Mouse (Mus musculus): Measurements from ENCODE around the gene Ercc2. TPM values are rescaled to one million over a fixed set of nuclear protein-coding genes. Genes with fewer than 3 reads are reported as not detected.

Ercc2 gene
- polyA plus RNA-seq, 1 experiment from 2014 or later, result 11.8 TPM

DNA sequence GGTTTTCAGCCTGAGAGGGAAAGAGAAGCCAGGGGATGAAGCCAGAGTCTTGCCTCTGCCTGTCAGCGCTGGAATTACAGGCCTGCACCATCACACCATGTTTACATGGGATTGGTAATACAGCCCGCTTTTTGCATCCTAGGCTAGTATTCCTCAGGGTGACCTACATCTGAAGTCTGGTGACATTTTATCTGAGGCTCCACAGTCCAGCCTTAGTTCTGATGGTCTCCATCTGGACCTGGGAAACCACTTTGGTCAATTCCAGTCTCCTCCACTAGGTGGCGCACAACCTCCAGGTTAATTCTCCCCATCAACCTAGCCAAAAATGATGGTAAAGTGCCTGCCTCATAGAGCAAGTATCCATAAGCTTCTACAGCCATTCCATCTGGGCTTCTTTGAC lies 61.5 kb downstream of the Ercc2 start:
- WGBS, result 29% methylated on average over 3 of the region's 3 CpGs
- Histone ChIP-seq H3K9ac (ENCODE audit: low read length) (no peak overlapping the region), H3K4me3 (replicated peaks; ENCODE audit: low read length) (no peak overlapping the region), H3K4me2 (ENCODE audit: low read depth, low read length) (no peak overlapping the region), H3K36me3 (ENCODE audit: control insufficient read depth, insufficient read depth, low read length) (peaks cover 19% of the 10 kb centered on the region), H3K27ac (ENCODE audit: low read length) (no peak overlapping the region), H3K27me3 (ENCODE audit: control insufficient read depth, insufficient read depth, low read length) (no peaks in the 10 kb centered on the region), H3K9me3 (replicated peaks; ENCODE audit: control insufficient read depth, low read length) (no peaks in the 10 kb centered on the region), H3K4me1 (ENCODE audit: control insufficient read depth, insufficient read depth, low read length) (no peaks in the 10 kb centered on the region)
- peak; percentile 20; the same call in 1 of the 2 replicates for ATAC-seq (ENCODE audit: insufficient read depth, low FRiP score)

DNA sequence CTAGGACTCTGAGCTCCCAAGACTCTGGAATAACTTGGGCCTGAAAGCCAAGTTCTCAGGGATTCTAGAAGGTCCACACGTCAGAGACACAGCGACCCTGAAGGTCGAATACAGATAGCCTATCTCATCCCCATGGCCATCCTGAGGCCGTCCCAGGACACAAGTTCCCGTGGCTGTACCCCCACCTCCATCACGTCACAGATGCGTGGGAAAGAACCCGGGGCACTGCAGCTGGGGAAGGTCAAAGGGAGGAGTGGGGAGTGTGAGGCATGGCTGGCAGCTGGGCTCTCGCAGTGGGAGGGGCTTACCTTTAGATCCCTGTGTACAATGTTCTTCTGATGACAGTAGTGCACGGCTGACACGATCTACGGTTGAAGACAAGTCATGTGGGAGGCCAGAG lies 63.0 kb downstream of the Ercc2 start:
- no peak overlapping the region for H3K4me2 ChIP-seq (ENCODE audit: low read depth, low read length)
- H3K36me3 ChIP-seq (ENCODE audit: control insufficient read depth, insufficient read depth, low read length), result peaks cover 19% of the 10 kb centered on the region
- peak; percentile 39; the same call in 1 of the 2 replicates for ATAC-seq (ENCODE audit: insufficient read depth, low FRiP score)
- no peaks in the 10 kb centered on the region for H3K9me3 ChIP-seq (replicated peaks; ENCODE audit: control insufficient read depth, low read length)
- no peaks in the 10 kb centered on the region for H3K27me3 ChIP-seq (ENCODE audit: control insufficient read depth, insufficient read depth, low read length)
- no peaks in the 10 kb centered on the region for H3K4me1 ChIP-seq (ENCODE audit: control insufficient read depth, insufficient read depth, low read length)
- no peak overlapping the region for H3K4me3 ChIP-seq (replicated peaks; ENCODE audit: low read length)
- WGBS, result 76% methylated on average over 12 of the region's 12 CpGs
- H3K27ac ChIP-seq (ENCODE audit: low read length), result no peak overlapping the region
- no peak overlapping the region for H3K9ac ChIP-seq (ENCODE audit: low read length)

MicroRNAs encoded within 50 kb of the gene (microRNA counts, 519-probe panel; counts per million panel counts)
- not detected for microRNA mmu-miR-343

Small RNA genes within 50 kb of the gene (microRNA-seq; reads per million reads assigned to microRNA genes)
- gene Mir343, result not detected

Other genes with a start within 250 kb of the Ercc2 start
- gene Qpctl, start 232.7 kb upstream of the Ercc2 start, polyA plus RNA-seq (2015; fragmentation: Nextera tagmentation; extraction: Ambion mirVana), result 14.1 and 14.8 TPM in 2 replicates
- gene Snrpd2, start 232.3 kb upstream of the Ercc2 start, polyA plus RNA-seq (2015; fragmentation: Nextera tagmentation; extraction: Ambion mirVana), result 123 and 136 TPM in 2 replicates
- 1.6 and 2.4 TPM in 2 replicates for gene Gipr, start 215.9 kb upstream of the Ercc2 start, polyA plus RNA-seq (2015; fragmentation: Nextera tagmentation; extraction: Ambion mirVana)
- gene Eml2, start 205.6 kb upstream of the Ercc2 start, polyA plus RNA-seq (2015; fragmentation: Nextera tagmentation; extraction: Ambion mirVana), result 10.9 and 11.4 TPM in 2 replicates
- 1.4 and 1.7 TPM in 2 replicates for gene Gpr4, start 169.5 kb upstream of the Ercc2 start, polyA plus RNA-seq (2015; fragmentation: Nextera tagmentation; extraction: Ambion mirVana)
- gene Opa3, start 153.7 kb upstream of the Ercc2 start, polyA plus RNA-seq (2015; fragmentation: Nextera tagmentation; extraction: Ambion mirVana), result 33.0 and 34.5 TPM in 2 replicates
- gene Vasp, start 110.2 kb upstream of the Ercc2 start, polyA plus RNA-seq (2015; fragmentation: Nextera tagmentation; extraction: Ambion mirVana), result 77.8 and 85.6 TPM in 2 replicates
- 0.17 TPM in 1 of 2 replicates, not detected in the other for gene Ppm1n, start 101.9 kb upstream of the Ercc2 start, polyA plus RNA-seq (2015; fragmentation: Nextera tagmentation; extraction: Ambion mirVana)
- gene Rtn2, start 99.4 kb upstream of the Ercc2 start, polyA plus RNA-seq (2015; fragmentation: Nextera tagmentation; extraction: Ambion mirVana), result 14.8 and 21.7 TPM in 2 replicates
- 0.25 and 0.27 TPM in 2 replicates for gene Fosb, start 72.0 kb upstream of the Ercc2 start, polyA plus RNA-seq (2015; fragmentation: Nextera tagmentation; extraction: Ambion mirVana)
- gene Ercc1, start 37.2 kb upstream of the Ercc2 start, polyA plus RNA-seq (2015; fragmentation: Nextera tagmentation; extraction: Ambion mirVana), result 61.4 and 66.5 TPM in 2 replicates
- gene Cd3eap, start 22.5 kb upstream of the Ercc2 start, polyA plus RNA-seq (2015; fragmentation: Nextera tagmentation; extraction: Ambion mirVana), result 22.9 and 23.0 TPM in 2 replicates
- gene Ppp1r13l, start 22.3 kb upstream of the Ercc2 start, polyA plus RNA-seq (2015; fragmentation: Nextera tagmentation; extraction: Ambion mirVana), result 7.8 and 9.6 TPM in 2 replicates
- 13.3 and 15.8 TPM in 2 replicates for gene Klc3, start 22.1 kb downstream of the Ercc2 start, polyA plus RNA-seq (2015; fragmentation: Nextera tagmentation; extraction: Ambion mirVana)
- gene Ckm, start 22.8 kb downstream of the Ercc2 start, polyA plus RNA-seq (2015; fragmentation: Nextera tagmentation; extraction: Ambion mirVana), result 50.9 and 378 TPM in 2 replicates
- 4.3 and 5.9 TPM in 2 replicates for gene Mark4, start 76.8 kb downstream of the Ercc2 start, polyA plus RNA-seq (2015; fragmentation: Nextera tagmentation; extraction: Ambion mirVana)
- 0.71 and 0.85 TPM in 2 replicates for gene Exoc3l2, start 81.3 kb downstream of the Ercc2 start, polyA plus RNA-seq (2015; fragmentation: Nextera tagmentation; extraction: Ambion mirVana)
- gene Bloc1s3, start 126.4 kb downstream of the Ercc2 start, polyA plus RNA-seq (2015; fragmentation: Nextera tagmentation; extraction: Ambion mirVana), result 1.4 and 1.5 TPM in 2 replicates
- gene Trappc6a, start 126.4 kb downstream of the Ercc2 start, polyA plus RNA-seq (2015; fragmentation: Nextera tagmentation; extraction: Ambion mirVana), result 101 and 102 TPM in 2 replicates
- gene Nkpd1, start 135.8 kb downstream of the Ercc2 start, polyA plus RNA-seq (2015; fragmentation: Nextera tagmentation; extraction: Ambion mirVana), result 1.8 and 3.3 TPM in 2 replicates
- gene Ppp1r37, start 181.1 kb downstream of the Ercc2 start, polyA plus RNA-seq (2015; fragmentation: Nextera tagmentation; extraction: Ambion mirVana), result 19.1 and 20.4 TPM in 2 replicates
- gene Zfp296, start 195.3 kb downstream of the Ercc2 start, polyA plus RNA-seq (2015; fragmentation: Nextera tagmentation; extraction: Ambion mirVana), result 2.8 and 3.7 TPM in 2 replicates
- 141 and 153 TPM in 2 replicates for gene Gemin7, start 195.6 kb downstream of the Ercc2 start, polyA plus RNA-seq (2015; fragmentation: Nextera tagmentation; extraction: Ambion mirVana)
- 28.6 and 35.2 TPM in 2 replicates for gene Clasrp, start 222.5 kb downstream of the Ercc2 start, polyA plus RNA-seq (2015; fragmentation: Nextera tagmentation; extraction: Ambion mirVana)
- 9.0 and 11.3 TPM in 2 replicates for gene Relb, start 247.4 kb downstream of the Ercc2 start, polyA plus RNA-seq (2015; fragmentation: Nextera tagmentation; extraction: Ambion mirVana)